Mouse (Mus musculus) bone marrow, adult 2 months (tissue): ENCODE measurements at regions not wholly inside any gene's neighbourhood (a gene's known extent, or its start where the extent isn't known, plus 50 kb on each side); places are given as distances from the start of the nearest gene placed in this dataset.

Source experiments
- H3K27ac ChIP-seq: fragments of 200-500 bp; 2 replicates; pipeline ENCODE4 v1.5.1; 2012; ENCODE audit warnings: low read depth, mild to moderate bottlenecking, control low read depth, inconsistent platforms, low read length; ENCODE audit not compliant: control insufficient read depth, poor library complexity, insufficient read depth
- H3K4me1 ChIP-seq: fragments of 200-500 bp; 2 replicates; pipeline ENCODE4 v1.6.1; 2011; ENCODE audit warnings: low read length; ENCODE audit not compliant: control insufficient read depth, insufficient read depth
- H3K4me3 ChIP-seq: fragments of 200-500 bp; replicated peaks from 2 replicates; pipeline ENCODE3; 2011; ENCODE audit warnings: mild to moderate bottlenecking, low read depth, low read length, control low read depth; ENCODE audit not compliant: control insufficient read depth
- CTCF ChIP-seq: fragments of 200-500 bp; IDR thresholded peaks from 2 replicates; pipeline ENCODE4 v1.5.1; 2011; ENCODE audit warnings: low read length, control low read depth; ENCODE audit not compliant: control insufficient read depth, insufficient read depth
- POLR2A ChIP-seq: fragments of 200-500 bp; IDR thresholded peaks from 2 replicates; pipeline ENCODE4 v1.6.1; 2011; ENCODE audit warnings: low read depth, mild to moderate bottlenecking, control low read depth, low read length, borderline replicate concordance; ENCODE audit not compliant: control insufficient read depth
- WGBS: fragments of 180-500 bp; shearing (Covaris S2); methylation state at CpG from one replicate; pipeline ENCODE4 v1.1.7; 2018; 5-methylcytosine and 5-hydroxymethylcytosine counted together

GRCm38 (mm10) chr17:82731561-82731960 is 483.5 kb upstream of the Pkdcc start:
- no peak for TF ChIP-seq CTCF
- no peak for TF ChIP-seq POLR2A
- 78% methylated on average over 4 of the region's 4 CpGs for WGBS
- no peaks in the 10 kb centered on the region for H3K4me1 ChIP-seq
- no peak overlapping the region for H3K27ac ChIP-seq
- no peak overlapping the region for H3K4me3 ChIP-seq

- no peak overlapping the region for H3K27ac ChIP-seq
- H3K4me3 ChIP-seq, result no peak overlapping the region
- WGBS, result 80% methylated on average over 1 of the region's 1 CpGs
- TF ChIP-seq POLR2A (no peak), CTCF (no peak)
- no peaks in the 10 kb centered on the region for H3K4me1 ChIP-seq
Observed at GRCm38 (mm10) chr17:82742445-82742844, 472.6 kb upstream of the Pkdcc start.

GRCm38 (mm10) chr17:82757400-82757799 is 457.7 kb upstream of the Pkdcc start:
- H3K27ac ChIP-seq, result no peak overlapping the region
- 71% methylated on average over 3 of the region's 3 CpGs for WGBS
- H3K4me1 ChIP-seq, result no peaks in the 10 kb centered on the region
- no peak overlapping the region for H3K4me3 ChIP-seq
- no peak for TF ChIP-seq CTCF
- no peak for TF ChIP-seq POLR2A

GRCm38 (mm10) chr17:82779096-82779495 is 436.0 kb upstream of the Pkdcc start:
- no peak overlapping the region for H3K27ac ChIP-seq
- no peaks in the 10 kb centered on the region for H3K4me1 ChIP-seq
- H3K4me3 ChIP-seq, result no peak overlapping the region
- no peak for TF ChIP-seq CTCF
- no peak for TF ChIP-seq POLR2A
- WGBS, result 23% methylated on average over 2 of the region's 2 CpGs

GRCm38 (mm10) chr17:82822129-82822528 is 393.0 kb upstream of the Pkdcc start:
- Histone ChIP-seq H3K4me3 (no peak overlapping the region), H3K27ac (no peak overlapping the region), H3K4me1 (no peaks in the 10 kb centered on the region)
- no peak for TF ChIP-seq POLR2A
- no peak for TF ChIP-seq CTCF
- WGBS, result 53% methylated on average over 3 of the region's 3 CpGs

- 8% methylated on average over 7 of the region's 7 CpGs for WGBS
- H3K4me1 ChIP-seq, result no peaks in the 10 kb centered on the region
- TF ChIP-seq POLR2A, result no peak
- no peak for TF ChIP-seq CTCF
- H3K27ac ChIP-seq, result no peak overlapping the region
- no peak overlapping the region for H3K4me3 ChIP-seq
Observed at GRCm38 (mm10) chr17:82824057-82824456, 391.0 kb upstream of the Pkdcc start.

GRCm38 (mm10) chr17:82824619-82825018 is 390.5 kb upstream of the Pkdcc start:
- no peak overlapping the region for H3K4me3 ChIP-seq
- TF ChIP-seq POLR2A (no peak), CTCF (no peak)
- H3K4me1 ChIP-seq, result no peaks in the 10 kb centered on the region
- no peak overlapping the region for H3K27ac ChIP-seq
- WGBS, result 77% methylated on average over 6 of the region's 6 CpGs

GRCm38 (mm10) chr17:82827170-82827569 is 387.9 kb upstream of the Pkdcc start:
- H3K27ac ChIP-seq, result no peak overlapping the region
- H3K4me3 ChIP-seq, result no peak overlapping the region
- H3K4me1 ChIP-seq, result no peaks in the 10 kb centered on the region
- TF ChIP-seq CTCF, result no peak
- TF ChIP-seq POLR2A, result no peak

- H3K27ac ChIP-seq, result no peak overlapping the region
- H3K4me3 ChIP-seq, result no peak overlapping the region
- WGBS, result 84% methylated on average over 8 of the region's 8 CpGs
- no peaks in the 10 kb centered on the region for H3K4me1 ChIP-seq
- no peak for TF ChIP-seq POLR2A
Observed at GRCm38 (mm10) chr17:82827841-82828240, 387.3 kb upstream of the Pkdcc start.

- Histone ChIP-seq H3K4me3 (no peak overlapping the region), H3K27ac (no peak overlapping the region), H3K4me1 (no peaks in the 10 kb centered on the region)
- WGBS, result 72% methylated on average over 5 of the region's 5 CpGs
- TF ChIP-seq POLR2A, result no peak
- TF ChIP-seq CTCF, result no peak
Observed at GRCm38 (mm10) chr17:82828434-82828997, 386.6 kb upstream of the Pkdcc start.
